7 mouse cellular contexts compared by ENCODE assay signal in genomic region chr8:90828181-90828986, GRCm38 (mm10). TPM values are rescaled to one million over a fixed set of nuclear protein-coding genes. Genes with fewer than 3 reads are reported as not detected.
DNase-seq lines count a peak whose midpoint lies in the region; ATAC-seq lines count a peak whose summit lies in the region.

Chd9 (plus strand) TSS chr8:90828352.

- ATAC-seq in granulocyte monocyte progenitor cell, adult 5-6 weeks (replicated peaks; ENCODE audit: poor library complexity, severe bottlenecking) = peak; percentile 94
- ATAC-seq in midbrain, embryonic 13.5 days = peak; percentile 95

- H3K4me1 ChIP-seq in embryonic facial prominence, embryonic 10.5 days = peaks cover 34% of the 10 kb centered on the region
- peaks cover 50% of the 10 kb centered on the region for H3K4me1 ChIP-seq in limb, embryonic 10.5 days
- peaks cover 21% of the 10 kb centered on the region for H3K4me1 ChIP-seq in midbrain, embryonic 13.5 days (replicated peaks)

- peak within 1 kb of the TSS; percentile 86 for H3K27ac ChIP-seq in embryonic facial prominence, embryonic 10.5 days (replicated peaks)
- peak within 1 kb of the TSS; percentile 90 for H3K27ac ChIP-seq in limb, embryonic 10.5 days
- peak within 1 kb of the TSS; percentile 74 for H3K27ac ChIP-seq in midbrain, embryonic 13.5 days

- no peaks in the 10 kb centered on the region for H3K27me3 ChIP-seq in embryonic facial prominence, embryonic 10.5 days (replicated peaks; ENCODE audit: low read depth, poor library complexity, severe bottlenecking)
- no peaks in the 10 kb centered on the region for H3K27me3 ChIP-seq in limb, embryonic 10.5 days (ENCODE audit: low read depth, poor library complexity, severe bottlenecking)
- H3K27me3 ChIP-seq in midbrain, embryonic 13.5 days = no peaks in the 10 kb centered on the region

- H3K36me3 ChIP-seq in embryonic facial prominence, embryonic 10.5 days (replicated peaks) = no peaks in the 10 kb centered on the region
- no peaks in the 10 kb centered on the region for H3K36me3 ChIP-seq in limb, embryonic 10.5 days
- H3K36me3 ChIP-seq in midbrain, embryonic 13.5 days = no peaks in the 10 kb centered on the region

- no peaks in the 10 kb centered on the region for H3K9me3 ChIP-seq in embryonic facial prominence, embryonic 10.5 days
- H3K9me3 ChIP-seq in limb, embryonic 10.5 days (replicated peaks) = no peaks in the 10 kb centered on the region
- H3K9me3 ChIP-seq in midbrain, embryonic 13.5 days = no peaks in the 10 kb centered on the region

- H3K9ac ChIP-seq in midbrain, embryonic 13.5 days (replicated peaks) = peak within 1 kb of the TSS; percentile 67

- DNase-seq in adrenal gland, postnatal 10 days = peak; percentile 99
- peak; percentile 93 for DNase-seq in embryonic facial prominence, embryonic 10.5 days (ENCODE audit: low spot score)
- peak; percentile 88 for DNase-seq in kidney, adult 11 months
- DNase-seq in limb, embryonic 10.5 days (ENCODE audit: low spot score) = peak; percentile 96
- DNase-seq in spleen, adult 12 weeks (ENCODE audit: low spot score) = peak; percentile 84

- H3K4me2 ChIP-seq in midbrain, embryonic 13.5 days (replicated peaks) = peak within 1 kb of the TSS; percentile 79

- WGBS in embryonic facial prominence, embryonic 10.5 days = 1% methylated on average over 39 of the region's 39 CpGs
- WGBS in limb, embryonic 10.5 days = under 1% methylated on average over 39 of the region's 39 CpGs
- under 1% methylated on average over 39 of the region's 39 CpGs for WGBS in midbrain, embryonic 13.5 days

- peak within 1 kb of the TSS; percentile 64 for H3K4me3 ChIP-seq in embryonic facial prominence, embryonic 10.5 days
- peak within 1 kb of the TSS; percentile 60 for H3K4me3 ChIP-seq in limb, embryonic 10.5 days
- H3K4me3 ChIP-seq in midbrain, embryonic 13.5 days (replicated peaks) = peak within 1 kb of the TSS; percentile 50

RNA-seq across cellular contexts. Expression of gene Chd9, which starts in this region (rescaled TPM):
- total RNA-seq in adrenal gland, postnatal 10 days (2021) = 10 to 100 TPM; 65.7 to 80.1 TPM
- polyA plus RNA-seq in embryonic facial prominence, embryonic 10.5 days (2016; fragmentation: Nextera tagmentation; extraction: Ambion mirVana) = 30.3 and 34.2 TPM in 2 replicates
- 108 and 162 TPM in 2 replicates for total RNA-seq in granulocyte monocyte progenitor cell, adult 5-6 weeks (2014; fragmentation: Nextera tagmentation)
- total RNA-seq in granulocyte monocyte progenitor cell, adult 5-6 weeks (2017) = 55.7 and 75.6 TPM in 2 replicates
- polyA plus RNA-seq in limb, embryonic 10.5 days (2016; fragmentation: Nextera tagmentation; extraction: Ambion mirVana) = 35.8 and 45.5 TPM in 2 replicates
- polyA plus RNA-seq in midbrain, embryonic 13.5 days (2015; fragmentation: Nextera tagmentation; extraction: Ambion mirVana) = 61.1 and 69.6 TPM in 2 replicates

Comparison
In these comparisons a context has a peak if more than half of its experiments do, and no peak if none do; other contexts are left out.
1. Peak in every context shown above with its lines: DNase-seq, ATAC-seq, H3K4me3 ChIP-seq and H3K27ac ChIP-seq.